Mouse (Mus musculus): Measurements from ENCODE around the gene Trappc4. TPM values are rescaled to one million over a fixed set of nuclear protein-coding genes. Genes with fewer than 3 reads are reported as not detected.
"Not testable (repeated sequence)": the region's sequence is repeated elsewhere in the genome, so short reads cannot be mapped to it uniquely, and the experiment has no call there.

Gene Trappc4
- polyA plus RNA-seq, 1 experiment: 43.8 TPM

GRCm38 (mm10) chr9:44410647-44411336 lies 3.4 kb upstream of the Trappc4 start:
- TF ChIP-seq CTCF (IDR thresholded peaks at IDR 0.05; ENCODE audit: insufficient read depth, low read length): no peak
- no peak for TF ChIP-seq POLR2A (IDR thresholded peaks at IDR 0.05; ENCODE audit: borderline replicate concordance, extremely low read depth, low read depth, low read length)
- Histone ChIP-seq H3K4me3 (replicated peaks; ENCODE audit: extremely low read depth, low read depth, low read length) (no peak overlapping the region), H3K4me1 (ENCODE audit: control insufficient read depth, insufficient read depth, low read length) (peaks cover 2% of the 10 kb centered on the region; the same call in 1 of the 2 replicates)
- DNase-seq: no peak
- 70% methylated on average over 2 of the region's 2 CpGs for WGBS

- DNase-seq; H3K4me3 ChIP-seq (replicated peaks; ENCODE audit: extremely low read depth, low read depth, low read length); H3K4me1 ChIP-seq (ENCODE audit: control insufficient read depth, insufficient read depth, low read length): not testable (repeated sequence)
- WGBS: 77% methylated on average over 9 of the region's 9 CpGs
These were observed 1.3 kb upstream of the Trappc4 start for GRCm38 (mm10) chr9:44408693-44409092.

- TF ChIP-seq POLR2A (IDR thresholded peaks at IDR 0.05; ENCODE audit: borderline replicate concordance, extremely low read depth, low read depth, low read length) (no peak), CTCF (IDR thresholded peaks at IDR 0.05; ENCODE audit: insufficient read depth, low read length) (no peak)
- H3K4me1 ChIP-seq (ENCODE audit: control insufficient read depth, insufficient read depth, low read length): peaks cover 2% of the 10 kb centered on the region; the same call in 1 of the 2 replicates
- no peak for DNase-seq
- peak overlapping the region; percentile 95 for H3K4me3 ChIP-seq (replicated peaks; ENCODE audit: extremely low read depth, low read depth, low read length)
- under 1% methylated on average over 24 of the region's 24 CpGs for WGBS
These were observed 325 bp upstream of the Trappc4 start for GRCm38 (mm10) chr9:44407752-44408097.

GRCm38 (mm10) chr9:44405011-44405410 lies 2.4 kb downstream of the Trappc4 start:
- 63% methylated on average over 3 of the region's 3 CpGs for WGBS
- no peak for DNase-seq
- Histone ChIP-seq H3K4me1 (ENCODE audit: control insufficient read depth, insufficient read depth, low read length) (peaks cover 2% of the 10 kb centered on the region; the same call in 1 of the 2 replicates), H3K4me3 (replicated peaks; ENCODE audit: extremely low read depth, low read depth, low read length) (no peak overlapping the region)
- no peak for TF ChIP-seq POLR2A (IDR thresholded peaks at IDR 0.05; ENCODE audit: borderline replicate concordance, extremely low read depth, low read depth, low read length)
- no peak for TF ChIP-seq CTCF (IDR thresholded peaks at IDR 0.05; ENCODE audit: insufficient read depth, low read length)

- Histone ChIP-seq H3K4me3 (replicated peaks; ENCODE audit: extremely low read depth, low read depth, low read length) (no peak overlapping the region), H3K4me1 (ENCODE audit: control insufficient read depth, insufficient read depth, low read length) (no peaks in the 10 kb centered on the region)
- 72% methylated on average over 4 of the region's 4 CpGs for WGBS
- TF ChIP-seq CTCF (IDR thresholded peaks at IDR 0.05; ENCODE audit: insufficient read depth, low read length): no peak
- no peak for TF ChIP-seq POLR2A (IDR thresholded peaks at IDR 0.05; ENCODE audit: borderline replicate concordance, extremely low read depth, low read depth, low read length)
- no peak for DNase-seq
These were observed 6.3 kb downstream of the Trappc4 start for GRCm38 (mm10) chr9:44401081-44401480.

- WGBS: 84% methylated on average over 6 of the region's 6 CpGs
- DNase-seq: no peak
- Histone ChIP-seq H3K4me3 (replicated peaks; ENCODE audit: extremely low read depth, low read depth, low read length) (no peak overlapping the region), H3K4me1 (ENCODE audit: control insufficient read depth, insufficient read depth, low read length) (no peaks in the 10 kb centered on the region)
- TF ChIP-seq POLR2A (IDR thresholded peaks at IDR 0.05; ENCODE audit: borderline replicate concordance, extremely low read depth, low read depth, low read length) (no peak), CTCF (IDR thresholded peaks at IDR 0.05; ENCODE audit: insufficient read depth, low read length) (no peak)
These were observed 7.6 kb downstream of the Trappc4 start for GRCm38 (mm10) chr9:44399795-44400114.

GRCm38 (mm10) chr9:44399114-44399794 lies 8.1 kb downstream of the Trappc4 start:
- TF ChIP-seq CTCF (IDR thresholded peaks at IDR 0.05; ENCODE audit: insufficient read depth, low read length) (no peak), POLR2A (IDR thresholded peaks at IDR 0.05; ENCODE audit: borderline replicate concordance, extremely low read depth, low read depth, low read length) (no peak)
- 86% methylated on average over 13 of the region's 13 CpGs for WGBS
- DNase-seq: no peak
- H3K4me1 ChIP-seq (ENCODE audit: control insufficient read depth, insufficient read depth, low read length): no peaks in the 10 kb centered on the region
- H3K4me3 ChIP-seq (replicated peaks; ENCODE audit: extremely low read depth, low read depth, low read length): no peak overlapping the region

GRCm38 (mm10) chr9:44398551-44398950 lies 8.8 kb downstream of the Trappc4 start:
- no peak for TF ChIP-seq CTCF (IDR thresholded peaks at IDR 0.05; ENCODE audit: insufficient read depth, low read length)
- no peak for TF ChIP-seq POLR2A (IDR thresholded peaks at IDR 0.05; ENCODE audit: borderline replicate concordance, extremely low read depth, low read depth, low read length)
- DNase-seq: no peak
- Histone ChIP-seq H3K4me3 (replicated peaks; ENCODE audit: extremely low read depth, low read depth, low read length) (no peak overlapping the region), H3K4me1 (ENCODE audit: control insufficient read depth, insufficient read depth, low read length) (no peaks in the 10 kb centered on the region)
- WGBS: 81% methylated on average over 9 of the region's 9 CpGs

- no peak for TF ChIP-seq CTCF (IDR thresholded peaks at IDR 0.05; ENCODE audit: insufficient read depth, low read length)
- TF ChIP-seq POLR2A (IDR thresholded peaks at IDR 0.05; ENCODE audit: borderline replicate concordance, extremely low read depth, low read depth, low read length): no peak
- no peak for DNase-seq
- H3K4me3 ChIP-seq (replicated peaks; ENCODE audit: extremely low read depth, low read depth, low read length): no peak overlapping the region
These were observed 9.3 kb downstream of the Trappc4 start for GRCm38 (mm10) chr9:44398087-44398486.

More at GRCm38 (mm10) chr9:44398087-44398486, 9.3 kb downstream of the Trappc4 start:
- 34% methylated on average over 4 of the region's 4 CpGs for WGBS
- no peaks in the 10 kb centered on the region for H3K4me1 ChIP-seq (ENCODE audit: control insufficient read depth, insufficient read depth, low read length)

Data from lung, adult 2 months (tissue).